Mouse (Mus musculus): ENCODE results near the gene Tbxas1.

Tbxas1 gene

DNA sequence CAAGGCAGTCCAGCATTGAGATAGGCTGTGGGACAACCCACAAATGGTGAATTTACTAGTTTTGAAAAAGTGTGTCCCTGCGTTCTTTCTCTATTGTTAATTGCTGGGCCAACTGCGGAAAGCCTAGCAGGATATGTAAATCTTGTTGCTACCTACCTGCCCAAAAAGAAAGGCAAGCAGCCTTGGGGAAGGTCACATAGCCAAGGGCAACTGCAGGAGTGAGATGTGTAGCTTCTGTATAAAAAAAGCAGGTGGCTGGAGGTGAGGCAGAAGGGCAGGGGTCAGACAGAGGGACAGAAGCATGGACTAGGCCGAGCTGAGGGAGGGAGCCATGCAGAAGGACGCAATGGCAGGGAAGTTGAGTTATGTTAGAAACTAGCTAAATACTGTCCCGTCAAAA is 257.4 kb downstream of the Tbxas1 start:
- no peak for DNase-seq

Measured in lung, postnatal 4 days (tissue).